Mouse (Mus musculus) kidney, embryonic 14.5 days (tissue): ENCODE results near the gene Arhgap23. TPM values are rescaled to one million over a fixed set of nuclear protein-coding genes. Genes with fewer than 3 reads are reported as not detected.

Experiments
- ATAC-seq: fragments of 200-750 bp; cut with Nextera tagmentation; 2 replicates; pipeline ENCODE4 v1.8.0; 2017; ENCODE audit warnings: moderate number of reproducible peaks, mild to moderate bottlenecking, moderate TSS enrichment, moderate library complexity; ENCODE audit not compliant: low FRiP score, low TSS enrichment
- H3K27ac ChIP-seq: fragments of 300-500 bp; sonication (generic); 2 replicates; pipeline ENCODE4 v1.5.1; 2014; ENCODE audit warnings: low read depth, mild to moderate bottlenecking, low read length, moderate library complexity, mixed read lengths
- H3K27me3 ChIP-seq: fragments of 300-500 bp; sonication (generic); 2 replicates; pipeline ENCODE4 v1.6.1; 2014; ENCODE audit warnings: mild to moderate bottlenecking, low read length; ENCODE audit not compliant: control insufficient read depth, insufficient read depth
- H3K36me3 ChIP-seq: fragments of 300-500 bp; sonication (generic); 2 replicates; pipeline ENCODE4 v1.6.1; 2014; ENCODE audit warnings: low read length, mixed read lengths; ENCODE audit not compliant: control insufficient read depth, insufficient read depth
- H3K4me1 ChIP-seq: fragments of 300-500 bp; sonication (generic); 2 replicates; pipeline ENCODE4 v1.6.1; 2014; ENCODE audit warnings: low read length, mixed read lengths; ENCODE audit not compliant: control insufficient read depth, insufficient read depth
- H3K4me2 ChIP-seq: fragments of 300-500 bp; sonication (generic); replicated peaks from 2 replicates; pipeline ENCODE4 v1.6.1; 2014; ENCODE audit warnings: low read depth, mild to moderate bottlenecking, low read length
- H3K4me3 ChIP-seq: fragments of 300-500 bp; sonication (generic); 2 replicates; pipeline ENCODE4 v1.5.1; 2014; ENCODE audit warnings: mild to moderate bottlenecking, low read length
- H3K9ac ChIP-seq: fragments of 300-500 bp; sonication (generic); 2 replicates; pipeline ENCODE4 v1.6.1; 2014; ENCODE audit warnings: low read depth, mild to moderate bottlenecking, low read length, moderate library complexity
- H3K9me3 ChIP-seq: fragments of 300-500 bp; sonication (generic); 2 replicates; pipeline ENCODE4 v1.6.1; 2016; ENCODE audit warnings: low read length; ENCODE audit not compliant: control insufficient read depth
- WGBS: fragments of 180-500 bp; shearing (Covaris S2); extraction: QIAGEN DNeasy Blood & Tissue Kit; methylation state at CpG from one replicate; pipeline ENCODE4 v1.1.7; 2014; 5-methylcytosine and 5-hydroxymethylcytosine counted together
- polyA plus RNA-seq: library from polyadenylated mRNA; unstranded; fragments of >200 nt; fragmentation: Nextera tagmentation; extraction: Ambion mirVana; gene quantifications from 2 replicates; pipeline ENCODE4 v1.2.1, GENCODE M21; 2014

The Arhgap23 gene
- polyA plus RNA-seq, 1 experiment from 2014 or later = 5.2 TPM

- H3K4me3 ChIP-seq = peak overlapping the region; percentile 35
- ATAC-seq = 0 out of 2 replicates have a peak, but pooled peaks have one; percentile 40
- H3K4me2 ChIP-seq = peak overlapping the region; percentile 63
- H3K9me3 ChIP-seq = no peaks in the 10 kb centered on the region
- H3K27me3 ChIP-seq = peaks cover 47% of the 10 kb centered on the region
- peaks cover 19% of the 10 kb centered on the region for H3K4me1 ChIP-seq
- no peaks in the 10 kb centered on the region for H3K36me3 ChIP-seq
- WGBS = 8% methylated on average over 46 of the region's 46 CpGs
- H3K9ac ChIP-seq = no peak overlapping the region; the same call in 1 of the 2 replicates
- no peak overlapping the region for H3K27ac ChIP-seq
Measured at GRCm38 (mm10) chr11:97531381-97532260, 116.3 kb downstream of the Arhgap23 start.

GRCm38 (mm10) chr11:97532354-97532753 is 117.0 kb downstream of the Arhgap23 start:
- Histone ChIP-seq H3K4me1 (peaks cover 24% of the 10 kb centered on the region), H3K36me3 (no peaks in the 10 kb centered on the region), H3K9ac (no peak overlapping the region), H3K9me3 (no peaks in the 10 kb centered on the region), H3K4me3 (peak overlapping the region; percentile 35; the same call in 1 of the 2 replicates), H3K27me3 (peaks cover 54% of the 10 kb centered on the region), H3K27ac (no peak overlapping the region), H3K4me2 (0 out of 2 replicates have a peak overlapping the region, but pooled peaks have one; percentile 63)
- 23% methylated on average over 8 of the region's 8 CpGs for WGBS
- ATAC-seq = no peak

DNA sequence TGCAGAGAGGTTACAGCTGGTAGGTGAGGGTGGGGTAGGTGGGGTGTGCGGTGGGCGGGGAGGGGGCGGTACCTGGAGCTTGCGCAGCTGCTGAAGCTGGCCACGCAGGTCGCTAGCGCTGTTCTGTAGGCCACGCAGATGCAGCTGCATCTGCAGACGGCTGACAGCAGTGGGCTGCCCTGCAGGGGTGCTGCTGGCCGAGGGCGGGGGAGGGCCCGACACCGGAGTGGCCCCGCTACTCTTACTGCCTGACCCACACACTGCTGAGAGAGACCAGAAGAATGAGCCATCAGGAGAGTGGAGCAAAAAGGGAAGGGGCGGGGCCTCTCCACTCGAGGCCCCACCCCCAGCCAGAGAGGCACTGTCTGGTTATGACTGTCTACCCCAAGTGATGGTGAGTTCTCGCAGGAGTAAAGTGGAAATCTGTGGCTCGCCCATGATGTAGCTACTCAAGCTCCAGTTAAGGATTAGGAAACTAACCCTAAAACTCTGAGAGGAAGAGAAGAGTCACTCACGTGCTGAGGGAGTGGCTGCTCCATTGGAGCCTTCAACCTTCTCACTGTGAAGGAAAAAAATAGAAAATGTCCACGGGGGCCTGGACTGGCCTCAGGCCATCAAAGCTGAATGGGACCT is 117.7 kb downstream of the Arhgap23 start:
- peaks cover 26% of the 10 kb centered on the region for H3K4me1 ChIP-seq
- no peaks in the 10 kb centered on the region for H3K36me3 ChIP-seq
- no peak overlapping the region for H3K9ac ChIP-seq
- 5% methylated on average over 20 of the region's 20 CpGs for WGBS
- peaks cover 62% of the 10 kb centered on the region for H3K27me3 ChIP-seq
- no peaks in the 10 kb centered on the region for H3K9me3 ChIP-seq
- no peak overlapping the region for H3K27ac ChIP-seq
- H3K4me3 ChIP-seq = peak overlapping the region; percentile 21
- peak overlapping the region; percentile 36 for H3K4me2 ChIP-seq
- ATAC-seq = peak; percentile 39

DNA sequence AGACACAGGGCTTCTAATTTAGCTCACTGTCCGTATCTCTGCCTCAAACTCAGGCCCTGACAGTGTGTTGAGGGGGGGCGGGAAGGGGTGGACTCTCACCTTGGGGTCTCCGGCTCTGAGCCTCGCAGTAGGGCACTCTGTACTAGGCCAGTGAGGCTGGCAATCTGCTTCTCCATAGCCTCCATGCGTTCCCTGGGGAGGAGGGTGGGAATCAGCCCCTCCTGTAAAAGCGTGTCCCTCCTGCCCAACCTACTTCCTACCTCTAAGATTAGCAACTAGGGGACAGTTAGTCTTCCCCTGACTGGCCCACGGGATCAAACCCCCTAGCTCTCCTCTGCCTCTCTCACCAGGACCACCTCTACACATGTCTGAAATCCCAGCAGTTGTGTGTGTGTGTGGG is 118.3 kb downstream of the Arhgap23 start:
- H3K36me3 ChIP-seq = no peaks in the 10 kb centered on the region
- peaks cover 26% of the 10 kb centered on the region for H3K4me1 ChIP-seq
- WGBS = 28% methylated on average over 7 of the region's 7 CpGs
- peaks cover 62% of the 10 kb centered on the region for H3K27me3 ChIP-seq
- H3K4me3 ChIP-seq = no peak overlapping the region
- no peak overlapping the region for H3K27ac ChIP-seq
- H3K9me3 ChIP-seq = no peaks in the 10 kb centered on the region
- H3K9ac ChIP-seq = no peak overlapping the region
- ATAC-seq = no peak
- no peak overlapping the region for H3K4me2 ChIP-seq

- ATAC-seq = no peak
- Histone ChIP-seq H3K36me3 (no peaks in the 10 kb centered on the region), H3K4me2 (peak overlapping the region; percentile 35), H3K4me3 (peak overlapping the region; percentile 29), H3K4me1 (peaks cover 26% of the 10 kb centered on the region), H3K9ac (peak overlapping the region; percentile 40), H3K9me3 (no peaks in the 10 kb centered on the region), H3K27ac (no peak overlapping the region), H3K27me3 (peaks cover 62% of the 10 kb centered on the region)
- WGBS = 2% methylated on average over 90 of the region's 95 CpGs
Measured at GRCm38 (mm10) chr11:97534442-97535307, 119.3 kb downstream of the Arhgap23 start.

DNA sequence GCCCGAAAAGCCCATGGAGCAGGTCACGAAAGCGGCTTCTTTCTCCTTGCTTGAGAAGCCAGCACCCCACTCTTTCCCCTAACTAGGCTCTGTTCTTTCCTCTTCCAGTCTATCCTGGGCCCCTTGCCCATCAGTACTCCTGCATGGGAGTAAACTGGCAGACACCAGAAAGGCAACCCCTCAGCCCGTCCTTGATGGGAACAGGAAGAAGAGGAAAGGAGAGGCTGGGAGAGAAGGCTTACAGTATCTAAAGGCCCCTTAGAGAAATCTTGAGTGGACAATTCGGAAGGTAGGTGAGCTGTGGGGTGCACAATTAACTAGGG is 119.9 kb downstream of the Arhgap23 start:
- Histone ChIP-seq H3K4me2 (no peak overlapping the region), H3K27ac (no peak overlapping the region), H3K36me3 (no peaks in the 10 kb centered on the region), H3K27me3 (peaks cover 62% of the 10 kb centered on the region), H3K9me3 (no peaks in the 10 kb centered on the region), H3K4me3 (peak overlapping the region; percentile 29; the same call in 1 of the 2 replicates), H3K9ac (no peak overlapping the region), H3K4me1 (peaks cover 26% of the 10 kb centered on the region)
- no peak for ATAC-seq
- 24% methylated on average over 5 of the region's 5 CpGs for WGBS

GRCm38 (mm10) chr11:97535660-97536059 is 120.3 kb downstream of the Arhgap23 start:
- peaks cover 26% of the 10 kb centered on the region for H3K4me1 ChIP-seq
- H3K4me3 ChIP-seq = no peak overlapping the region
- 49% methylated on average over 5 of the region's 5 CpGs for WGBS

GRCm38 (mm10) chr11:97536083-97536747 is 120.9 kb downstream of the Arhgap23 start:
- no peak overlapping the region for H3K9ac ChIP-seq
- no peak for ATAC-seq
- H3K4me3 ChIP-seq = peak overlapping the region; percentile 36; the same call in 1 of the 2 replicates
- H3K36me3 ChIP-seq = no peaks in the 10 kb centered on the region
- peaks cover 62% of the 10 kb centered on the region for H3K27me3 ChIP-seq
- WGBS = 13% methylated on average over 35 of the region's 35 CpGs
- H3K4me1 ChIP-seq = peaks cover 26% of the 10 kb centered on the region
- H3K4me2 ChIP-seq = peak overlapping the region; percentile 55
- no peaks in the 10 kb centered on the region for H3K9me3 ChIP-seq
- no peak overlapping the region for H3K27ac ChIP-seq

More at GRCm38 (mm10) chr11:97535660-97536059, 120.3 kb downstream of the Arhgap23 start:
- Histone ChIP-seq H3K9me3 (no peaks in the 10 kb centered on the region), H3K36me3 (no peaks in the 10 kb centered on the region), H3K9ac (no peak overlapping the region), H3K4me2 (no peak overlapping the region), H3K27ac (no peak overlapping the region), H3K27me3 (peaks cover 62% of the 10 kb centered on the region)
- no peak for ATAC-seq
